In the genomic region with DNA sequence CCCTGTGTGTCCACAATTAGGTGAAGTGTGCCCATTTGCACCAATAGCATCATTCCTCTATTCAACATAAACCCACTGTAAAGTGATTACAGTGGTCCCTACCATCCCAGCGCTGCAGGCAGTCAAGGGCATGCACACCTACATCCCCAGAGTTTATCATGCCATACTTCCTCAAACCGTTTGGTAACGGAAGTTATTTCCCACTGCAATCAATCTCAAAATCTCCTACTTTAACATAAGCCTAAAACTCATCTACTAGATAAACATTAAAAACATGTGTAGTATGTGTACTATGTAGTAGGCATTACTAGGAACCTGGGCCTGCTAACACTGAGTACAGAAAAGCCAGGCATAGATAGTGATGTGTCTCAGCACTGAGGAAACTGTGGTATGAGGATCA, we compare ENCODE assay signal across 24 mouse cellular contexts. TPM values are rescaled to one million over a fixed set of nuclear protein-coding genes. Genes with fewer than 3 reads are reported as not detected.
"Had no signal": no experiment of that assay in that cellular context is flagged by ENCODE, and none has a peak within 500 bp of the region (broad histone marks: within the 10 kb centered on the region; RNA-seq: fewer than 3 reads in every experiment).

No protein-coding gene starts in this region.

- H3K27ac ChIP-seq: liver, embryonic 14.5 days; lung, embryonic 15.5 days; midbrain, embryonic 12.5 days; midbrain, embryonic 15.5 days; neural tube, embryonic 13.5 days; neural tube, embryonic 15.5 days; stomach, embryonic 15.5 days; stomach, postnatal 0 days had no signal

- H3K27me3 ChIP-seq: lung, embryonic 15.5 days; midbrain, embryonic 12.5 days; midbrain, embryonic 15.5 days; neural tube, embryonic 13.5 days; neural tube, embryonic 15.5 days; stomach, embryonic 15.5 days had no signal

- H3K4me3 ChIP-seq: lung, embryonic 15.5 days; midbrain, embryonic 12.5 days; midbrain, embryonic 15.5 days; neural tube, embryonic 13.5 days; neural tube, embryonic 15.5 days; stomach, embryonic 15.5 days had no signal

- H3K36me3 ChIP-seq: lung, embryonic 15.5 days; midbrain, embryonic 12.5 days; midbrain, embryonic 15.5 days; neural tube, embryonic 13.5 days; neural tube, embryonic 15.5 days; stomach, embryonic 15.5 days had no signal

- H3K9ac ChIP-seq: liver, embryonic 14.5 days; lung, embryonic 15.5 days; midbrain, embryonic 12.5 days; midbrain, embryonic 15.5 days; neural tube, embryonic 13.5 days; neural tube, embryonic 15.5 days; stomach, embryonic 15.5 days had no signal

- ATAC-seq: lung, postnatal 0 days; midbrain, embryonic 15.5 days had no signal

- DNase-seq: lung, adult 2 months; lung, postnatal 14 days; lung, postnatal 36 days; retina, postnatal 1 day; right cerebral cortex, adult 18-20 months; right cerebral cortex, postnatal 25 days; thymus, adult 2 months; thymus, postnatal 25 days had no signal

- H3K4me2 ChIP-seq: lung, embryonic 15.5 days; midbrain, embryonic 12.5 days; midbrain, embryonic 15.5 days; neural tube, embryonic 13.5 days; neural tube, embryonic 15.5 days; stomach, embryonic 15.5 days had no signal

- H3K9me3 ChIP-seq: lung, embryonic 15.5 days; midbrain, embryonic 12.5 days; midbrain, embryonic 15.5 days; neural tube, embryonic 13.5 days; neural tube, embryonic 15.5 days; stomach, embryonic 15.5 days had no signal

RNA-seq across cellular contexts. Expression of a gene that starts 3.0 kb away (rescaled TPM):
- total RNA-seq: midbrain, postnatal 0 days; monocyte, adult 5-6 weeks had no signal
- polyA plus RNA-seq: liver, adult 2 months; liver, embryonic 14.5 days; liver, embryonic 16.5 days; lung, adult 2 months; macrophage; midbrain, embryonic 15.5 days; midbrain, postnatal 0 days; neural tube, embryonic 11.5 days; neural tube, embryonic 13.5 days; neural tube, embryonic 15.5 days; spleen, adult 2 months; stomach, postnatal 0 days; thymus, adult 2 months had no signal

RNA-seq across cellular contexts. Expression of a gene that starts 23.5 kb away (rescaled TPM):
- polyA plus RNA-seq: lung, embryonic 15.5 days; lung, postnatal 0 days; macrophage; midbrain, embryonic 15.5 days; midbrain, postnatal 0 days; neural tube, embryonic 11.5 days; neural tube, embryonic 13.5 days; neural tube, embryonic 15.5 days; stomach, postnatal 0 days had no signal
